Mouse (Mus musculus): ENCODE measurements around the gene Mterf1b. TPM values are rescaled to one million over a fixed set of nuclear protein-coding genes. Genes with fewer than 3 reads are reported as not detected.

The Mterf1b gene
- polyA plus RNA-seq, 1 experiment from 2014 or later, result 2.0 TPM

Other genes starting within 250 kb of the Mterf1b start
- gene Cyp51, start 87.6 kb upstream of the Mterf1b start, polyA plus RNA-seq (2015; fragmentation: Nextera tagmentation; extraction: Ambion mirVana), result 53.6 and 57.9 TPM in 2 replicates

All from liver, embryonic 15.5 days (tissue).